Mouse (Mus musculus): ENCODE measurements around the gene Dner. TPM values are rescaled to one million over a fixed set of nuclear protein-coding genes. Genes with fewer than 3 reads are reported as not detected.

Dner gene
- total and polyA plus RNA-seq, 3 experiments = 0.16 TPM; not detected in 2

DNA sequence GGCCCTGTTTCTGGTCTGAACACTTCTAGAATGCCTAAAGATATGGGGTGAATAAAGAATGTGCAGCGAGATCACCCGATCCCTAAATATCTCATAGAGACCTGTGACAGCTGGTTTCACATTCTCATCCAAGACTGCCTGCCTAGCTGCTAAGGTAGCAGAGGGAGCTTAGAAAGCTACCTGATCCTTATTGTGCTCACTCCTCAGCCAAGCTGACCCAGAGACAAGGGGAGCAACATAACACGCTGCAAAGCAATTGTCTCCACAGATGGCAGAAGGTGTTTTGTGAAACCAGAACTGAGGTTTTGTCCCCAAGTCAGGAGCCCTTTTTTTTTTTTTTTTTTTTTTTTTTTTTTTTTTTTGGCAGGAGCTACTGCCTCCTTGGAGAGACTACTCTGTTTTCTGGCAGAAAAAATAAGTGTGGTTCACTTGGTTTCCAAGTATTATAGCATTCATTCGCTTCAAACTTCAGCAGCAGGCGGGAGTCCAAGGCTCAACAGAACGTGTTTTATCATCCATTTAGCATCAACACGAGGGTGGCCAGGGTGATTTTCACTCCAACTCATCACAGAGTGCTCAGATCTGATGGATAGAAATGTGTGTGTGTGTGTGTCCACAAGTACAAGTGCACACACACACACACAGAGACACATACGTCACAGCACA lies 309.4 kb downstream of the Dner start:
- Histone ChIP-seq H3K4me3 (ENCODE audit: low read depth, low read length) (no peak overlapping the region), H3K36me3 (replicated peaks) (no peaks in the 10 kb centered on the region), H3K4me1 (ENCODE audit: insufficient read depth, low read depth, low read length) (no peaks in the 10 kb centered on the region), H3K27me3 (ENCODE audit: insufficient read depth, low read length) (no peaks in the 10 kb centered on the region), H3K9me3 (replicated peaks) (peaks cover 60% of the 10 kb centered on the region)
- DNase-seq (ENCODE audit: low spot score) (no peak), ATAC-seq (ENCODE audit: extremely low read depth, insufficient number of reproducible peaks, low FRiP score, poor library complexity, severe bottlenecking) (no peak)
- TF ChIP-seq CTCF (IDR thresholded peaks at IDR 0.05; ENCODE audit: low read depth, low read length) = no peak

DNA sequence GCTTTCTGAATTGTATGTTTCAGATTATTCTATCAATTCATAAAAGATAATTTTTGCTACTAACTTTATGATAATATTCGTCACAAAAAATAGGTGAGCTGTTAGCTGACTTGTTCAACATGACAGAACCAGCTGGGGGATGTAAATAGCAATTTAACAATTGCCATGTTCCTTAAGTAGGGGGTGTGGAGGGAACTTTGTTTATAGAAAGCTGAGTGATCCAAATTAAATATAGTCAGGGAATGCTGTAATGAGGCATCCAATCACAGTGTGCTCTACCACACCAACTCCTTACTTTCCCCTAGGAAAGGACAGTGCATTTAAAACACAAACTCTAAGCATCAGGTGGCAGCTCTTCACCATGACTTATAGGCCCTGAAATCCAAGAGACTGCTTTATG lies 313.3 kb downstream of the Dner start:
- DNase-seq (ENCODE audit: low spot score) = no peak
- Histone ChIP-seq H3K4me1 (ENCODE audit: insufficient read depth, low read depth, low read length) (no peaks in the 10 kb centered on the region), H3K9me3 (replicated peaks) (peaks cover 64% of the 10 kb centered on the region), H3K27me3 (ENCODE audit: insufficient read depth, low read length) (no peaks in the 10 kb centered on the region), H3K4me3 (ENCODE audit: low read depth, low read length) (no peak overlapping the region), H3K36me3 (replicated peaks) (no peaks in the 10 kb centered on the region)
- no peak for ATAC-seq (ENCODE audit: extremely low read depth, insufficient number of reproducible peaks, low FRiP score, poor library complexity, severe bottlenecking)
- TF ChIP-seq POLR2AphosphoS5 (IDR thresholded peaks at IDR 0.05; ENCODE audit: insufficient replicate concordance, low read depth, low read length) = no peak
- no peak for TF ChIP-seq TAL1 (conservative IDR thresholded peaks at IDR 0.05; ENCODE audit: low read depth, low read length)
- TF ChIP-seq GATA2 (IDR thresholded peaks at IDR 0.05; ENCODE audit: borderline replicate concordance, low read depth, low read length) = no peak
- no peak for TF ChIP-seq GATA1 (IDR thresholded peaks at IDR 0.05; ENCODE audit: borderline replicate concordance, low read length)
- no peak for TF ChIP-seq CTCF (IDR thresholded peaks at IDR 0.05; ENCODE audit: low read depth, low read length)

DNA sequence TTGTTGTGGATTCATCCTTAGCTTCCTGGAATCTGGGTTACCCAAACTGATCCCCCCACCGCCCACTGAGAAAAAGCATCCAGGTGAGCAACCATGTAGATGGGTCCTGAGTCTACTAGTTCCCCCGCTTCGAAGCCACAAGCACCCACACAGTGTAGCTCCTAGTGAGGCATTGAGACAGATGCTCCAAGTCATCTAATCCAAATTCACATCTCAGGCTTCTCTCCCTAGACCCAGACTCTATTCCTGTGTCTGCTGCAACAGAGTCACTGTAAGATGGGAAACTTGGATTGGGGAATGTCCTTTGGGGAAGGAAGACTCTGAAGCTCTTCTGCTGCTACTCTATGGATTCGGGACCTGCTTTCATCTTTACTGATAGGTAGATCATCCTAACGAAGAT lies 314.0 kb downstream of the Dner start:
- DNase-seq (ENCODE audit: low spot score) (no peak), ATAC-seq (ENCODE audit: extremely low read depth, insufficient number of reproducible peaks, low FRiP score, poor library complexity, severe bottlenecking) (no peak)
- TF ChIP-seq GATA2 (IDR thresholded peaks at IDR 0.05; ENCODE audit: borderline replicate concordance, low read depth, low read length) (no peak), POLR2AphosphoS5 (IDR thresholded peaks at IDR 0.05; ENCODE audit: insufficient replicate concordance, low read depth, low read length) (no peak), CTCF (IDR thresholded peaks at IDR 0.05; ENCODE audit: low read depth, low read length) (no peak), GATA1 (IDR thresholded peaks at IDR 0.05; ENCODE audit: borderline replicate concordance, low read length) (no peak), TAL1 (conservative IDR thresholded peaks at IDR 0.05; ENCODE audit: low read depth, low read length) (no peak)
- Histone ChIP-seq H3K27me3 (ENCODE audit: insufficient read depth, low read length) (no peaks in the 10 kb centered on the region), H3K9me3 (replicated peaks) (peaks cover 59% of the 10 kb centered on the region), H3K36me3 (replicated peaks) (no peaks in the 10 kb centered on the region), H3K4me3 (ENCODE audit: low read depth, low read length) (no peak overlapping the region), H3K4me1 (ENCODE audit: insufficient read depth, low read depth, low read length) (no peaks in the 10 kb centered on the region)

DNA sequence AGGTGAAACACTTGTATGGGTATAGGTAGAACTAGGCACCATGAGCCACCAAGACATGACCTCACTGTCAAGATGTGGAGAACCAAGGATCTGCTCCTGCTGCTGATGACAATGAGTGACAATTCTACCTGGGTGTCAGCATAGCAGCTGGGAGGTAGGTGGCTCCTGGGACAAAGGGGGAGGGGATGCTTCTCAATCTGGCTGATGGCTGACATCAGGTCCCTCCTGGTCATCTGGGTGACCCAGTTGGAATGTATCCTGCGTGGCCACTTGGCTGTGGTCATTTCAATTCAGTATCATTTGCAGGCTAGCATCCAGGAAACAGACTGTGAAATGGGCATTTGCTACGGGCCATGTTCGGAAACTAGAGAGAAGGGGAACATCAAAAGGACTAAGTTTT lies 315.1 kb downstream of the Dner start:
- DNase-seq (ENCODE audit: low spot score) = no peak
- Histone ChIP-seq H3K9me3 (replicated peaks) (peaks cover 50% of the 10 kb centered on the region), H3K27me3 (ENCODE audit: insufficient read depth, low read length) (no peaks in the 10 kb centered on the region), H3K4me3 (ENCODE audit: low read depth, low read length) (no peak overlapping the region), H3K36me3 (replicated peaks) (no peaks in the 10 kb centered on the region), H3K4me1 (ENCODE audit: insufficient read depth, low read depth, low read length) (no peaks in the 10 kb centered on the region)
- ATAC-seq (ENCODE audit: extremely low read depth, insufficient number of reproducible peaks, low FRiP score, poor library complexity, severe bottlenecking) = no peak
- TF ChIP-seq POLR2AphosphoS5 (IDR thresholded peaks at IDR 0.05; ENCODE audit: insufficient replicate concordance, low read depth, low read length) (no peak), CTCF (IDR thresholded peaks at IDR 0.05; ENCODE audit: low read depth, low read length) (no peak), GATA2 (IDR thresholded peaks at IDR 0.05; ENCODE audit: borderline replicate concordance, low read depth, low read length) (no peak), TAL1 (conservative IDR thresholded peaks at IDR 0.05; ENCODE audit: low read depth, low read length) (no peak), GATA1 (IDR thresholded peaks at IDR 0.05; ENCODE audit: borderline replicate concordance, low read length) (no peak)

DNA sequence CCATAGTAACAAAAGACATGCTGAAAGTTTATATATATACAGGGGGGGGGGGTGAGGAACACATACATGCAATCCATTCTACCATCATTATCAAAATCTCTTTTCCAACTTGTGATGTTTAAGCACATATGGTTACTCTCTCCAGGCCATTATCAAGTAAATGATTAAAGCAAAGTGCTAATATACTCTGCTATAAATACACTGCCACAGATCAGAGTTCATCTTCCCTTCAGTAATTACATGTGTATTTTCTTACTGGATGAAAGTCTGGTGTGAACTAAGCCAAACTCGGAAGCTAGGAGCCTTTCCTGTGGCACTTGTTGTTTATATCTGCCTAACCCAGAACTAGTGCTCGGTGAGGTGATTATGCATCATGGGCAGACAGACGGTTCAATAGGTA lies 328.3 kb downstream of the Dner start:
- Histone ChIP-seq H3K4me3 (ENCODE audit: low read depth, low read length) (no peak overlapping the region), H3K4me1 (ENCODE audit: insufficient read depth, low read depth, low read length) (no peaks in the 10 kb centered on the region), H3K36me3 (replicated peaks) (no peaks in the 10 kb centered on the region), H3K27me3 (ENCODE audit: insufficient read depth, low read length) (no peaks in the 10 kb centered on the region), H3K9me3 (replicated peaks) (peaks cover 43% of the 10 kb centered on the region)
- ATAC-seq (ENCODE audit: extremely low read depth, insufficient number of reproducible peaks, low FRiP score, poor library complexity, severe bottlenecking) (no peak), DNase-seq (ENCODE audit: low spot score) (no peak)
- TF ChIP-seq TAL1 (conservative IDR thresholded peaks at IDR 0.05; ENCODE audit: low read depth, low read length) (no peak), GATA1 (IDR thresholded peaks at IDR 0.05; ENCODE audit: borderline replicate concordance, low read length) (no peak), GATA2 (IDR thresholded peaks at IDR 0.05; ENCODE audit: borderline replicate concordance, low read depth, low read length) (no peak), POLR2AphosphoS5 (IDR thresholded peaks at IDR 0.05; ENCODE audit: insufficient replicate concordance, low read depth, low read length) (no peak), CTCF (IDR thresholded peaks at IDR 0.05; ENCODE audit: low read depth, low read length) (no peak)

DNA sequence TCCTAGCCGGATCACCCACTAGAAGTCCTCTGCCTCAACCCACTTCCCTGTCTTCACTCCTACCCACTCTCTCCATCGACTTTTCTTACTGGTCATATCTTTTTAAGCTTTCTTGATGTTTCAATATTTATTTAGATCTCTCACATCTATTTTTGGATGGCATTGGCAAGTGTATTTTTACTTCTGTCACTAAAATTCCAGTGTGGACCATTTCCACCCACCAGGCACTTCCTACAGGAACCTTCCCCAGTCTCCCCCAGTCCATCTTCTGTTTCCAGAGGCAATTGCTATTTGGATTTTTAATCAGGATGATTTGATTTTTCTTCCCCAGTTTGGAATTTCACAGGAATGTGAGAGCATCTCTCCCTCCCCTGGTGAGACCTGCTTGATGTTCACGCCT lies 329.5 kb downstream of the Dner start:
- TF ChIP-seq POLR2AphosphoS5 (IDR thresholded peaks at IDR 0.05; ENCODE audit: insufficient replicate concordance, low read depth, low read length) (no peak), TAL1 (conservative IDR thresholded peaks at IDR 0.05; ENCODE audit: low read depth, low read length) (no peak), GATA2 (IDR thresholded peaks at IDR 0.05; ENCODE audit: borderline replicate concordance, low read depth, low read length) (no peak), CTCF (IDR thresholded peaks at IDR 0.05; ENCODE audit: low read depth, low read length) (no peak), GATA1 (IDR thresholded peaks at IDR 0.05; ENCODE audit: borderline replicate concordance, low read length) (no peak)
- DNase-seq (ENCODE audit: low spot score) = no peak
- Histone ChIP-seq H3K4me3 (ENCODE audit: low read depth, low read length) (no peak overlapping the region), H3K36me3 (replicated peaks) (no peaks in the 10 kb centered on the region), H3K27me3 (ENCODE audit: insufficient read depth, low read length) (no peaks in the 10 kb centered on the region), H3K4me1 (ENCODE audit: insufficient read depth, low read depth, low read length) (no peaks in the 10 kb centered on the region), H3K9me3 (replicated peaks) (peaks cover 43% of the 10 kb centered on the region)
- ATAC-seq (ENCODE audit: extremely low read depth, insufficient number of reproducible peaks, low FRiP score, poor library complexity, severe bottlenecking) = no peak

Measured in G1E (cell line).